Mouse (Mus musculus) mature B cell (primary cell): ENCODE data around the gene Rai1.

ENCODE experiments used
- in situ Hi-C: fragments of 300-500 bp; cut with MboI; formaldehyde crosslinking; loops from 2 replicates; pipeline ENCODE4 v1.14.3; 2019

Rai1 gene

GRCm38 (mm10) chr11:60094909-60095810 lies 9.7 kb upstream of the Rai1 start:
- in situ Hi-C loops = no loop called here

GRCm38 (mm10) chr11:60099555-60100186 lies 5.1 kb upstream of the Rai1 start:
- in situ Hi-C loops = no loop called here

- in situ Hi-C loops = no loop called here
Measured at GRCm38 (mm10) chr11:60100827-60101555, 3.8 kb upstream of the Rai1 start.

- in situ Hi-C loops = no loop called here
Measured at GRCm38 (mm10) chr11:60101986-60102385, 2.8 kb upstream of the Rai1 start.

- in situ Hi-C loops = no loop called here
Measured at GRCm38 (mm10) chr11:60102664-60103063, 2.1 kb upstream of the Rai1 start.

GRCm38 (mm10) chr11:60103567-60103966 lies 1.2 kb upstream of the Rai1 start:
- in situ Hi-C loops = no loop called here

- in situ Hi-C loops = no loop called here
Measured at GRCm38 (mm10) chr11:60105593-60106542, 1.1 kb downstream of the Rai1 start.

- in situ Hi-C loops = no loop called here
Measured at GRCm38 (mm10) chr11:60106543-60107110, 1.8 kb downstream of the Rai1 start.

- in situ Hi-C loops = no loop called here
Measured at GRCm38 (mm10) chr11:60107449-60107848, 2.6 kb downstream of the Rai1 start.

- in situ Hi-C loops = no loop called here
Measured at GRCm38 (mm10) chr11:60108631-60109172, 3.9 kb downstream of the Rai1 start.

- in situ Hi-C loops = loop anchor here (10.0 kb wide), 1 partner anchor 74 kb away; no protein-coding TSS in a partner anchor
Measured at GRCm38 (mm10) chr11:60110386-60110785, 5.6 kb downstream of the Rai1 start.

GRCm38 (mm10) chr11:60111576-60111975 lies 6.8 kb downstream of the Rai1 start:
- in situ Hi-C loops = loop anchor here (10.0 kb wide), 1 partner anchor 73 kb away; no protein-coding TSS in a partner anchor

GRCm38 (mm10) chr11:60113624-60114023 lies 8.8 kb downstream of the Rai1 start:
- in situ Hi-C loops = loop anchor here (10.0 kb wide), 1 partner anchor 71 kb away; no protein-coding TSS in a partner anchor

GRCm38 (mm10) chr11:60114296-60115023 lies 9.6 kb downstream of the Rai1 start:
- in situ Hi-C loops = loop anchor here (10.0 kb wide), 1 partner anchor 70 kb away; no protein-coding TSS in a partner anchor

GRCm38 (mm10) chr11:60115024-60115538 lies 10.3 kb downstream of the Rai1 start:
- in situ Hi-C loops = loop anchor here (10.0 kb wide), 1 partner anchor 70 kb away; no protein-coding TSS in a partner anchor

GRCm38 (mm10) chr11:60115638-60116276 lies 10.9 kb downstream of the Rai1 start:
- in situ Hi-C loops = loop anchor here (10.0 kb wide), 1 partner anchor 69 kb away; no protein-coding TSS in a partner anchor

- in situ Hi-C loops = no loop called here
Measured at GRCm38 (mm10) chr11:60120586-60121262, 15.9 kb downstream of the Rai1 start.

GRCm38 (mm10) chr11:60122611-60123010 lies 17.8 kb downstream of the Rai1 start:
- in situ Hi-C loops = no loop called here
